Mouse (Mus musculus): ENCODE measurements around the gene Zfp869.
"Not testable (repeated sequence)": the region's sequence is repeated elsewhere in the genome, so short reads cannot be mapped to it uniquely, and the experiment has no call there.

The Zfp869 gene

GRCm38 (mm10) chr8:69710624-69711023 lies at the start of gene Zfp869:
Gene Zfp869 (minus strand): TSS chr8:69710724.
- not testable (repeated sequence) for DNase-seq

DNA sequence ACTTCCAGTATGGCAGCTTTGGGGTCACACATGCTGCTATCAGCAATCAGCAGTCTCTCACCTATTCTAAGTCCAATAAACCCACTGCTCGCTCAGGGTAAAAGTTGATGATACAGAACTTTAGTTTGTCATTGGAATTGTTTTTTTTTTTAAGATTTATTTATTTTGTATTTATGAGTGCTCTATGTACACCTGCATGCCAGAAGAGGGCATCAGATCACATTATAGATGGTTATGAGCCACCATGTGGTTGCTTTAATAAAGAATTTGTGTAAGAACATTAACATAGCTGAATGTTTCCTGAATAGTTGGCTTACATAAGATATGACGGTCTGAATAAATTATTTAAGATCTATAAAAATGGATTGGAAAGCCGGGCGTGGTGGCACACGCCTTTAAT lies 47.8 kb upstream of the Zfp869 start:
- DNase-seq: no peak

- no peak for DNase-seq
Measured at GRCm38 (mm10) chr8:69752437-69752836, 41.9 kb upstream of the Zfp869 start.

- DNase-seq: peak; percentile 95 to 98
Measured at GRCm38 (mm10) chr8:69749544-69750454, 39.3 kb upstream of the Zfp869 start, which contains the start of gene Zfp963. Gene Zfp963 (minus strand): TSS chr8:69749970.

- DNase-seq: no peak
Measured at GRCm38 (mm10) chr8:69741231-69741630, 30.7 kb upstream of the Zfp869 start.

DNA sequence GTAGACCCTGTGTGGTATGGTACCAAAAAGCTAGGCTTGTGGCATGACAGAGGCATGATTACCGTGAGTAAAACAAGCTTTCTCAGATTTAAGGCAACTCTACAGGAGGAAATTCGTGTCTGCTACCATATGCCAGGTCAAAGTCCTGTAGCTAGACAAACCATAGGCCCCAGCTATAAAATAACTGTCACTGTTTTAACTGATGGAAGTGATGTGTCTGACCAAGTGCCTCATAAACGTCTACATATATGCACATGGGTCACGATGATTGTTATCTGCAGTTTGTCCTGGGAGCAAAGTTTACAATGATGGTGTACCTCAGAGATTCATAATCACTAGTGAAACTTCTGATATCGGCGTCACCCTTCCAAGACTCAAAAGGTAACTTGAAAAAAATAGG lies 30.2 kb upstream of the Zfp869 start:
- no peak for DNase-seq

DNA sequence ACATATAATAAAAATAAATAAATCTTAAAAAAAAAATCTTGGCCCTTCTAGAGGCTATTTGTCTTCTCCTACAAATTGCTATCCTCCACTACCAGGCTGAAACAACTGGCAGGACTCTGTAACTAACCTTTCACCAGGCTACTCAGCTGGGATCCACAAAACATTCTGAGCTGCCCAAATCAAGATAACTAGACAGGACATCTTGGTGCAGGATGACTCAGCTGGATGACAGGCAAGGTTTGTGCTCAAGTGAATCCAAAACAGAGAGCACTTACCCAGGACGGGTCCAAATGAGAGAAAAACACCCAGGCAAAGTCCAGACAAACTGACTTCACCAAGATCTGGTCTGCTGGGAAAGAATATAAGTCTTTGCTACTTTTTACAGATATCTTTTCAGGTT lies 25.0 kb upstream of the Zfp869 start:
- no peak for DNase-seq

DNA sequence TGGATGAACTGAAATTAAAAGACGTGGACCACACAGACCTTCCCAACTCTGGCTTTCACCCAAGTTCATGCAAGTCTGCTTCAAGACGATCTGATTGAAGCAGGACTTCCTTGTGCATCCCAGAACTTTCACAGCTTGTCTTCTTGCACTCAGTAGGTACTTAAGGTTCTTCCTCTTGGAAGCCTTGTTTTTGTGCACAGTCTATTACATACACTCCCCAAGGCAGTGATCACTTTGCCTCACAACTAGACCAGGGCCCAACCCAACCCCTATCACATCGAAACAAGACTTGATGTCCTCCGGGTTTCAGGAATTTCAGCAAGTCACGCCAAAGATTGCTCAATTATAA lies 6.7 kb upstream of the Zfp869 start:
- peak in 1 of 2 experiments; percentile 8 for DNase-seq

- peak; percentile 94 to 99 for DNase-seq
Measured at GRCm38 (mm10) chr8:69716403-69717231, 6.1 kb upstream of the Zfp869 start.

DNA sequence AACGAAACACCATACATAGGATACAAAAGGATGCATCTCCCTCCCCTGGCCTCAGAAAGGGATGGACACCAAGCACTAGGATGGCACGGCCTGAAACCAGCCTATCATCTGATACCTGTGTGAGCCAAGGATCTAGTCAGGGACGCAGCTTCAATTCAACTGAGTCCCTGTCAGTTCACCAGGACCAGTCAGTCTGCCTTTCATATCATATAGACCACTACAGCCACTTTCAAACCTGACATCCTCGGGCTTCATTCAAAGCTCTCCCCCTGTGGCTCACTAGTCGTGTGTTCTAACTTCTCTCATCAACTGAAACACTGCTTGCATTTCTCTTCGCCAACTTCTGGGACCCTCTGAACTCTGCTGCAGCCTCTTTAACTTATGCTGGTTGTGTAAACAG lies 4.8 kb upstream of the Zfp869 start:
- DNase-seq: peak; percentile 11 to 19

DNA sequence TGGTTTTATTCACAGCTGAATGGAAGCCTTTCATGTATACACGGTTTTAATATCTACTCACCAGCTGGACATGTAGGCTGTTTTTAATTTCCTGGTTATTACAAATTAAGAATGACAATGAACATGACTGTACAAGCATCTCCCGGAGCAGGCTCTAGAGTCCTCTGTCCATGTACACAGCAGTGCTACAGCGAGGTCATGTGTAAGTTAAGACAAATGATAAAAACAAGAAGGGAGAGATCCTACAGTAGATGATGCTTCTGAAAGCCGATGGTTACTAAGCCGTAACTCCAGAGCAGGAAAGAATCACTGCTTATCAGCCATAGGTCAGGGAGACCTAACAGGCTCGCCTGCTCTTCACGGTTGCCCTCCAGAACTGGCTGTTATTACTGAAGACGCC lies 3.0 kb upstream of the Zfp869 start:
- no peak for DNase-seq

- no peak for DNase-seq
Measured at GRCm38 (mm10) chr8:69701810-69702209, 8.7 kb downstream of the Zfp869 start.

DNA sequence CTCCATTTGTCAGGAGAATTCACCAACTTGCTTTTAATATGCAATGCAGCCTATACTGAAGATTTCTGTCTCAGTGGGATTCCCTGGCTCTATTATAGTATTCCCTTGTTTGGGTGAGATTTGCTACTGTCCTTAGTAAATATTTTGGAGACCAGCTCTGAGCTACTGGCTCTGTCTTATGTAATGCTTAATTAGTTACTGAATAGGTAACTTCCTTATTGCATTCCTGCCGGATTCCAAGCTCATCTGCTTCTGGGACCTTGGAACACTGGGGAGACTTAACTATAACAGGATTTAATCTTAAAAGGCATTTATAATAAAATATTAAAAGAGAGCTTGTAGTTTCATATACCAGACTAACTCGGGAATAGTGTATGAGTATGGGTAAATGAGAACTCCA lies 45.5 kb downstream of the Zfp869 start:
- not testable (repeated sequence) for DNase-seq

- DNase-seq: no peak
Measured at GRCm38 (mm10) chr8:69661294-69661693, 49.2 kb downstream of the Zfp869 start.
